Mouse (Mus musculus): ENCODE measurements at regions not wholly inside any gene's neighbourhood (a gene's known extent, or its start where the extent isn't known, plus 50 kb on each side); places are given as distances from the start of the nearest gene placed in this dataset.

GRCm38 (mm10) chr1:186572651-186573050 lies 133.1 kb downstream of the Tgfb2 start:
- no peak for DNase-seq (ENCODE audit: low spot score)

DNA sequence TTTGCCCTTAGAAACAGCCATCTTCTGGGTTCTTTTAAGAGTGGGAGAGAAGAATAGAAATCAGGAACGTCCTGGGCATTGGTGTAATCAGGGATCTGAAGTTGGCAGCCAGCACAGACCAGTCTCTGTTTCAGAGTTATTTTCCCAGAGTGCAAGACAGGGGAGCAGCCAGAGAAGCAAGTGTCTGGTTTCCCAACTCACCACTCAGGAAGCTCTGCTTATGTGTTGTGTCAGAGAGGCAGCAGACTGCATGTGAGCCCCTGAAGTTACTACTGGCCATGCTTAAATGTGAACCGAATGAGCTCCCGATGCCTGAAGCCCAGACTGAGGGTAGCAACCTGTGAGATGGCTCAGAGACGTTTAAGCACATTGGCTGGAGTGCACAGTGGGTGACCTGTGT lies 133.7 kb downstream of the Tgfb2 start:
- DNase-seq (ENCODE audit: low spot score): no peak

DNA sequence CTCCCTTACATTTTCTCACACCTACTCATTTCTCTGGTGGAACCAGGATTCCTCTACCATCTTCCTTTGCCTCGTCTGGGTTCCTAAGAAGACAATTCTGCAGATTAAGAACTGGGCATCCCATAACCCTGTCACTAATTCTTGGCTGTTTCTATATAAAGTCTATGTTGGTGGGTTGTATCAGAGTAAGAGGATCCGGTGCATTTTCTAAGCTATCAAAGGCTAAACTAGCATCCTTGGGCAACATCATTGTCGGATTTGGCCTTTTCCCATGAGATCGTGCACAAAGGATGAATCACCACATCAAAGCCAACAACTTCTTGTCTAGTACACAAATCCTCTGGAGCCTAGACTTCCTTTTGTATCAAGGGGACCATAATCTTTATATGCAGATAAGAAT lies 137.3 kb downstream of the Tgfb2 start:
- DNase-seq (ENCODE audit: low spot score): no peak

GRCm38 (mm10) chr1:186568076-186568475 lies 137.7 kb downstream of the Tgfb2 start:
- no peak for DNase-seq (ENCODE audit: low spot score)

DNA sequence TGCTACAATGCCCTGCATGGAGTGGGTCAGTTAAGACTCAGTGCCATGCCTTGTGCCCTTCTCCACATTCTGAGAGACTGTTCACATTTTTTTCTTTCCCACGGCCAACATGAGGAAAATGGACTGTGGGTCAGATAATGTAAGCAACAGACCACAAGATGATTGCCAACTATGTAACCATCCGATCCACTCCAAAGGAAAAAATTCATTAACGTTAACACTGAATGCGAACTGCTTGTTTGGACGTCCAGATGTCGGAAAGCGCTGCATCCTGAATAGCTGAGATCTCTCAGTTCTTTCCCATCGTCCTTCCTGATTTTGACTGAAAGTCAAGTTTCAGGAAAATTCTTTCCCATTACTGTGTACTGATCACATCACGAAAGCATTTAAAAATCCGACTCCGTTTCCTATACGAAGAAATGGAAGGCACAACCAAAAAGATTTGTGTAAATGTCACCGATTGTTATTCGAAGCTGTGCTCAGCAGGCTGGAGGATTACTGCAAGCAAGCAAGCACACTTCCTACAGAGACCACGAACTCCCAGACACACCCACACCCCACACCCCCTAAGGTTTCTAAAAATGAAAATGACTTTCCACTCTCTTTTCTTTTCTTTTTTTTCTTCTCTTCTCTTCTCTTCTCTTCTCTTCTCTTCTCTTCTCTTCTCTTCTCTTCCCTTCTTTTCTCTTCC lies 138.5 kb downstream of the Tgfb2 start:
- no peak for DNase-seq (ENCODE audit: low spot score)

DNA sequence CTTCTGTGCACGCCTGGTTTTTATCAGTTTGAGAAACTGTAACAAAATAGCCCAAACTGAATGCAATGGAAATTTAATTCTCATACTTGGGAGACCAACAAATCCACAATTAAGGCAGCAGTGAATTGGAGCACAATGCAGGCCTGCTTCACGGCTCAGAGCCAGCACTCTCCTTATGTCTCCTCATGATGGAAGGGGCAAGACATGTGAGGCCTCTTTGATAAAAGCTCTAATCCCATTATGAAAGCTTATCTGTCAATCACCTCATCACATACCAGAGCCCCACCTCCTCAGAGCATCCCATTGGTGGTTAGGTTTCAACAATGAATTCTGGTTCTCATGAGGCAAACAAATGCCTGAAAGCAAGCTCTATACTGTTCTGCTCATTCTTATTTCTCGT lies 143.8 kb downstream of the Tgfb2 start:
- no peak for DNase-seq (ENCODE audit: low spot score)

- no peak for DNase-seq (ENCODE audit: low spot score)
Observed at GRCm38 (mm10) chr1:186555441-186555975, 150.3 kb downstream of the Tgfb2 start.

- DNase-seq (ENCODE audit: low spot score): no peak
Observed at GRCm38 (mm10) chr1:186554520-186555010, 151.2 kb downstream of the Tgfb2 start.

DNA sequence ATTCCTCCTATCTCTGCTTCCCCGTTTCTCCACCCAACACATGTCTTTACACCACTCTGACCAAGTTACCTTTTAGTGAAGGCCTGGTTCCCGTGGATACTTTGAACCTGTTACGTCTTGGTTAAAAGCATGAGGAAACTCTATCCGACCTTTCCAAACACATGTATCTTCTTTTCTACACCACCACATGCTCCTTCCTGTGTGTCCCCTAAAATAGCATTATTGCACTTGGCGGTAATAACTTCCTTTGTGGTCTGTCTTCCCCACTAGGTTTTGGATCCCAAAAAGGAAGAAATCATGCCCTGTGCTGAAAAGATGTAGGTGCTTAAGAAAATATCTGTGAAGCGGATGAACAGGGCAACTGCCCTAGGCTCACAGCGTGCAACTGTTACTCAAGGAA lies 153.1 kb downstream of the Tgfb2 start:
- DNase-seq (ENCODE audit: low spot score): no peak

DNA sequence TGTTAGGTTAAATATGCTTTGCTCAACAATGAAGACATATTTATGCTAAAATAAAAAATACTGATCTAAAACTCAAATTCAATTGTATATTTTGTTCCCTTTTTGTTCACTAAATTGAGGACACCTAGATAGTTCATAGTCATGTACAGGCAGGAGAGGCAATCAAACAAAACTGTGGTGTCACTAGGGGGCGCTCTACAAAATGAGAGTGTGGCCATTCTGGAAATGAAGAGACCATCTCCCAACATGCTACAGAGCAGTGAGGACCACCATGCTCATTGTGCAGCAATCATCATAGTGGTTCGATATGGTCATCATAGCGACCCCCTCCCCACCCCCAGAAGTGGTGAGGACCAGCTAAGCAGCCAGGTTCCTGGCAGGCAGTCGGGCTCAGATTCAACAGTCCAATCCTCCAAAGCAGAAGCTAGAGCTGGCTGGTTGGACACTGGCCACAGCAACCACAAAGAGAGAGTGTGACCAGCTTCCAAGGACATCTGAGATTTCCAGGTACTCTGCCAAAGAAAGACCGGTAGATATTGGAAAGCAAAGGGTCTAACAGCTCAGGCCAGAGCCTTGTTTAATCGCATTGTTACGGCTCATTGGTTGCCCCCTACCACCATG lies 155.4 kb downstream of the Tgfb2 start:
- DNase-seq (ENCODE audit: low spot score): peak; percentile 19

GRCm38 (mm10) chr1:186549207-186549606 lies 156.6 kb downstream of the Tgfb2 start:
- DNase-seq (ENCODE audit: low spot score): no peak

- no peak for DNase-seq (ENCODE audit: low spot score)
Observed at GRCm38 (mm10) chr1:186546386-186547185, 159.2 kb downstream of the Tgfb2 start.

DNA sequence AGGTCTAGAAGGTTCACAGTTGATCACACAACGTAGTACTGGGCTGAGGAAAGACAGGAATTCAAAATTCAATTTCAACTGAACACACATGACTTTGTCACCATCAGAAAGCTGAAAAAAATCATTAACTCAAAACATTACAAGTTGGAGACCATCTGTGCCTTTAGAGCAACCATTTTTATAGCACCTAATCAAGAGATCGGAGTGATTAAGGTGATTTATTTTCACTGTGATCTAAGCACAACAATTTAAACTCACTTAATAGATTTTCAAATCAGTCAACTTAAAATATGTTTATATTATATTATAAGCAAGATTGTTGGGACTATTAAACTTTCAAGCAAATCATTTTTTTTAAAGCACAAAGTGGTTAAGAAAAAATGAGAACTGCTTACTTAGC lies 165.7 kb downstream of the Tgfb2 start:
- no peak for DNase-seq (ENCODE audit: low spot score)

- DNase-seq (ENCODE audit: low spot score): no peak
Observed at GRCm38 (mm10) chr1:186538233-186538632, 167.6 kb downstream of the Tgfb2 start.

DNA sequence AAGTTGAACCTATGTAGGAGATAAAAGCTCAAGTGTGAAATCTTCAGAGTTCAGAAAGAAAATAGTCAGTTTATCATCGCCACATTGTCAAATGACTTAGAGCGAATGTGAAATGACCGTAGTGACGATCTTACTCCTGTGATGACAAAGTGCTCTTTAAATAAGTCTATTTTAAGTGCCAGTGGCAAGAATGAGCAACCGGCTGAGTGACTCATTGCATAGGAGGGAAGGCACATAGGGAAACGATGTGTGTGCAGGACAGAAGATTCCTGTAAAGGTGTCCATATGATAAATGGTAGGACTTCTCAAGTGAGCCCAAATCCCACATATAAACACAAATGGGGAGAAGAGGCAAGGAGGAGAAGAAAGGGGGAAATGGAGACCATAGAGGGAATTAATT lies 189.8 kb downstream of the Tgfb2 start:
- no peak for DNase-seq (ENCODE audit: low spot score)

- peak; percentile 6 for DNase-seq (ENCODE audit: low spot score)
Observed at GRCm38 (mm10) chr1:186515071-186515470, 190.7 kb downstream of the Tgfb2 start.

GRCm38 (mm10) chr1:186513861-186514260 lies 191.9 kb downstream of the Tgfb2 start:
- no peak for DNase-seq (ENCODE audit: low spot score)

- DNase-seq (ENCODE audit: low spot score): no peak
Observed at GRCm38 (mm10) chr1:186510531-186510930, 195.3 kb downstream of the Tgfb2 start.

- no peak for DNase-seq (ENCODE audit: low spot score)
Observed at GRCm38 (mm10) chr1:186508358-186508757, 197.4 kb downstream of the Tgfb2 start.

DNA sequence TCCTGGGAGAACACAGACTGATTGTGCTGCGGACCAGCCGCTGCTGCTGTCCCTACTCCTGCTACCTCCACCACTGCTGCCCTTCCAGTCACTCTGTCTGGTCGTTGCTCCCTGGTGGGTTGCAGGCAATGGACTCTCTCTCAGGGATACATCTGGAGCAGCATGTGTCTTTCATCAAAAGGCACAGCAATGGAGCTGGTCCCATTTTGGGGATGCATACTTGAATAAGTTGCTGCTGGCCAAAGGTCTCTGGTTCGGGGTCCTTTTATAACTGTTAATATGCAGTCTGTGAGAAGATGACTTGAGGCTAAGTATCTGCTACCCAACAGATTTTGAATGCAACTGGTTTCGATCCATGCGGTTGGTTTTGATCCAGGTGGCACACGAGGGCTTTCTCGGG lies 197.8 kb downstream of the Tgfb2 start:
- no peak for DNase-seq (ENCODE audit: low spot score)

GRCm38 (mm10) chr1:186506517-186506916 lies 199.3 kb downstream of the Tgfb2 start:
- no peak for DNase-seq (ENCODE audit: low spot score)

GRCm38 (mm10) chr1:186505912-186506311 lies 199.9 kb downstream of the Tgfb2 start:
- DNase-seq (ENCODE audit: low spot score): no peak

All from urinary bladder, postnatal 14 days (tissue).